8 mouse cellular contexts compared by ENCODE assay signal in genomic region chr8:126157452-126158185, GRCm38 (mm10).
DNase-seq lines count a peak whose midpoint lies in the region; ATAC-seq lines count a peak whose summit lies in the region.

No protein-coding gene starts in this region.

- no peaks in the 10 kb centered on the region for H3K36me3 ChIP-seq in stomach, embryonic 14.5 days (ENCODE audit: control insufficient read depth, insufficient read depth, low read length)
- no peaks in the 10 kb centered on the region for H3K36me3 ChIP-seq in hindbrain, embryonic 13.5 days

- DNase-seq in heart, postnatal 14 days, result peak; percentile 16 to 61
- no peak for DNase-seq in heart, adult 8-10 months (ENCODE audit: low spot score)
- peak; percentile 4 to 7 for DNase-seq in B cell, adult 2 months
- DNase-seq in cerebellum, adult 11-12 months, result peak; percentile 72
- DNase-seq in kidney, adult 9 months, result peak; percentile 54
- no peak for DNase-seq in left cerebral cortex, postnatal 14 days (ENCODE audit: low spot score in 2 of 2)

- intact Hi-C loops in heart, postnatal 14 days (cut with DNase I), result no loop called here
- intact Hi-C loops in left cerebral cortex, postnatal 14 days (cut with DNase I), result no loop called here

- no peak overlapping the region for H3K4me2 ChIP-seq in stomach, embryonic 14.5 days (replicated peaks; ENCODE audit: low read depth, low read length)
- H3K4me2 ChIP-seq in hindbrain, embryonic 13.5 days, result no peak overlapping the region

- WGBS in stomach, embryonic 14.5 days, result 68% methylated on average over 8 of the region's 8 CpGs
- 72% methylated on average over 8 of the region's 8 CpGs for WGBS in hindbrain, embryonic 13.5 days

- H3K27ac ChIP-seq in stomach, embryonic 14.5 days (ENCODE audit: low read length), result no peak overlapping the region
- no peak overlapping the region for H3K27ac ChIP-seq in hindbrain, embryonic 13.5 days

- 0 out of 2 replicates have a peak, but pooled peaks cover 4% of the 10 kb centered on the region for H3K4me1 ChIP-seq in stomach, embryonic 14.5 days (ENCODE audit: control insufficient read depth, insufficient read depth, low read length)
- H3K4me1 ChIP-seq in hindbrain, embryonic 13.5 days (replicated peaks), result peaks cover 32% of the 10 kb centered on the region

- no peaks in the 10 kb centered on the region for H3K27me3 ChIP-seq in stomach, embryonic 14.5 days (ENCODE audit: control insufficient read depth, insufficient read depth, low read length)
- H3K27me3 ChIP-seq in hindbrain, embryonic 13.5 days, result 0 out of 2 replicates have a peak, but pooled peaks cover 2% of the 10 kb centered on the region

- ATAC-seq in stomach, embryonic 14.5 days (ENCODE audit: insufficient number of reproducible peaks, insufficient read depth, low FRiP score, low read depth), result peak; percentile 75; the same call in 1 of the 2 replicates
- no peak for ATAC-seq in hindbrain, embryonic 13.5 days (ENCODE audit: low FRiP score)

- no peaks in the 10 kb centered on the region for H3K9me3 ChIP-seq in stomach, embryonic 14.5 days (ENCODE audit: control insufficient read depth, low read depth, low read length)
- no peaks in the 10 kb centered on the region for H3K9me3 ChIP-seq in hindbrain, embryonic 13.5 days

- H3K9ac ChIP-seq in stomach, embryonic 14.5 days (replicated peaks; ENCODE audit: low read depth, low read length), result no peak overlapping the region
- no peak overlapping the region for H3K9ac ChIP-seq in hindbrain, embryonic 13.5 days

- H3K4me3 ChIP-seq in stomach, embryonic 14.5 days (ENCODE audit: low read depth, low read length), result no peak overlapping the region
- no peak overlapping the region for H3K4me3 ChIP-seq in hindbrain, embryonic 13.5 days

Comparison
In these comparisons a context has a peak if more than half of its experiments do, and no peak if none do; other contexts are left out.
1. DNase-seq: peak in heart, postnatal 14 days (2 of 2), B cell, adult 2 months (2 of 2), cerebellum, adult 11-12 months (single experiment) and kidney, adult 9 months (single experiment); none in heart, adult 8-10 months (single experiment) and left cerebral cortex, postnatal 14 days (0 of 2).